Mouse (Mus musculus) megakaryocyte progenitor cell, adult 5-6 weeks (primary cell): Measurements from ENCODE around the gene Jaml. TPM values are rescaled to one million over a fixed set of nuclear protein-coding genes. Genes with fewer than 3 reads are reported as not detected.

Source experiments
- ATAC-seq: replicated peaks from 2 replicates; pipeline ENCODE4 v1.8.0; 2016; ENCODE audit warnings: mild to moderate bottlenecking, moderate TSS enrichment, inconsistent platforms; ENCODE audit not compliant: poor library complexity
- total RNA-seq, 2 experiments: library from RNA; stranded (forward) in 1 of 2; stranded (reverse) in 1 of 2; fragments of 157-497, 149-512 nt in 1 of 2; fragments of 200-1000 nt in 1 of 2; gene quantifications; 2 replicates each; pipeline versions ENCODE4 v1.2.3 to v1.2.4; 2015 to 2017

The Jaml gene
- total RNA-seq, 2 experiments from 2014 or later: 0.89 to 4.6 TPM

DNA sequence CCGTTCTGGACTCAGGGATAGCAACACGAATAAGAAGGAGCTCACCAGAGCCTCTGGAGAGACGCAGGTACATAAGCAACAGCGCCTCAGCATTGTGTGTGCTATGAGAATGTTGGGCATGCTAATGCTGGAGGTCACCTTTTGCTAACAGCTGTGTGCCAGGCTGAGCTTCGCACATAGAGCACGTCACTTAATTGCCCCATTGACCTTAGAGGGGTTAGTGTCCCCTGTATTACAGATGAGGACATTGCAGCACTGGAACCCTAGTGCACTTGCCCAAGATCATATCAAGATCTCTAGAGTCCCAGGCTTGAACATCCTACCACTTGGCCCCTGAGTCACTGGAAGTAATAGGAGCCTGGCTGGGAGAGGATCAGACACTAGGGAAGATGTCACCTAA is 41.6 kb downstream of the Jaml start:
- ATAC-seq: no peak

DNA sequence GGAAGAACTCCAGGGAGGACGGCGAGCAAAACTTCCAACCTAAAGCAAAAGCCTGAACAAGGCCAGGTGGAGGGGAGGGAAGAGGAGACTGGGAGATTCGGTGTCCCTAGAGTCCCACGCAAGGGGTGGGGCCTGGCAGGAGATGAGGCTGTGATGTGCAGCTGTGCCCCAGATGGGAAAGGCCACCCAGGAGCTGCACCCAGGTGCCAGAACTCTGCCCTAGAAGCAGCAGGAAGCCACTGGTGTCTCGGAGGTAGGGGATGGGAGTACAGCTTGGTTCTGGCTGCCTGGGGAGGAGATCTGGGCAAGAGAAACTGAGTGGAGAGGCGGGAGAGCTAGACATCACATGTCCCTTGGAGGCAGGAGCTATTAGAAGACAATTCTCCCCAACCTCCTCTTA is 42.0 kb downstream of the Jaml start:
- ATAC-seq: no peak

DNA sequence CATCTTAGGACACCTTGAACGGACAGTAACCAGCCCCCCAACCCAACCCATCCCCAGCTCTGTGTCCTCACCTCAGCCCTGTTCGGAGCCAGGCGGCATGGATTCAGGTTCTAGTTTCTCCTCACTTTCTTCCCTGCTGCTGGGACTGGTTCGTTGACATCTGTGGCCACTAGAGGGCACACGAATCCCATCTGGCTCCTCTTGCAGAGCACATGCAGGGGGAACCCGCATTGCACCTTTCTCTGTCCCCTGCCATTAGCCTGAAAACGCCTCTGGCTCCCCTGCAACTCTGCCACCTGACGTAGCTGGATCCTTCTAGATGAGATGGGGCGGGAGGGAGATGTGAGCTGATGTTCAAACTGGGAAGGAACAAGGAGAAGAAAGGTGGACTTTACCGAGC is 42.8 kb downstream of the Jaml start:
- ATAC-seq: peak; percentile 87

- ATAC-seq: peak; percentile 49
Observed at GRCm38 (mm10) chr9:45122209-45122761, 43.3 kb downstream of the Jaml start.

GRCm38 (mm10) chr9:45125211-45125610 is 46.2 kb downstream of the Jaml start:
- no peak for ATAC-seq

DNA sequence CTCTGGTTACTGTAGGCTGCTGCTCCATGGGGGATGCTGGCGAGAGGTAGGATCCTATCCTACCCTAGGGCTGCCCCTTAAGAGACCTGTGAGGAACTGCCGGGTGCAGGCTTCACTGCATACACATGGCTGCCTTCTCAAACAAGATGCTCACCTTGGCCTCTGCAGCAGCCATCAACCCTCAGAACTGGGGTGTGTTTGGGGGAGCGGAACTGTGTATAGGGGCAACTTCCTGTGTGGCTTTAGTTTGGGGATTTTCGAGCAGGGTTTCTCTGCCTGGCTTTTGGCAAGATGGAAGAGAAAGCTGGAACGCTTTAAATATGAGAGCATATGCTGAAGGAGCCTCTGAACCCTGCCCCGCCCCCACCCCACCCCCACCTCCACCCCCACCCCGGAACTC is 48.0 kb downstream of the Jaml start:
- ATAC-seq: no peak

GRCm38 (mm10) chr9:45130119-45130518 is 51.1 kb downstream of the Jaml start:
- ATAC-seq: no peak

DNA sequence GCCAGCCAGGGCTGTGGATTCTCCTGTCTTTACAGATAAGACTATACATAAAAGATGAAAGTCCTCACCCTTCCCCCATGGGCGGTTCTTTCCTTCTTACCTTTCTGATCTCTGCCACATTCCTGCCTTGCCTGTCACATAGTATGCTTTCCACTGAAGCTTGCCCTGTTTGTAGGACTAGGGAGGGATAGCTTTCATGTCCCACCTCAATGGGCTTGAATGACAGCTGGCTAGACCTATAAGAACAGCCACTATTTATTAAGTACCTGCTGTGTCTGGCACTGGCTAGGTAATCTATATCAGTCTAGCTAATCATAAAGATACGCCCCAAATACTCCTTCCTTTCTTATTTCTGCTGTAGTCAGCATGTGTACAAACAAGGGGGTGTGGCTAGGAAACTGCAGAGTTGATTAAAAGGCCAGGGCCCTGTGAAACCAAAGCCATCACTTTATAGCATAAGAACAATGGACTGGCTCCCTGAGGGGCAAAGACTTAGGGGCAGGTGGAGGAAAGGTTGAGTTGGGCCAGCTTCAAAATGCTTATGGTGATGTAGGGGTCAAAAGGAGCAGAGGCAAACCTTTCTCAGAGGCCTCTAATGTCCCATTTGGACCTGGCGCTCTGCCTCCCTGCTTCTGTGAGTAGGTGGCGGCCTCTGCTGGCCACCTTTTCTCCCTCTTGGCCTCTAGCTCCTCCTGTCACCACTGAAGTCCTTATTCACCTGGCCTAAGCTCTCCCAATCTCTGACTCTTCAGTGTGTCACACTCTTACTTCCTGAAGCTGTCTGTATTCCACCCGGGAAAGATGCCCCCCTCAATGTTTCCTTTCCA is 54.7 kb downstream of the Jaml start:
- peak; percentile 53; the same call in 1 of the 2 replicates for ATAC-seq

GRCm38 (mm10) chr9:45136442-45137169 is 57.6 kb downstream of the Jaml start:
- no peak for ATAC-seq

GRCm38 (mm10) chr9:45138191-45139032 is 59.4 kb downstream of the Jaml start, which contains the start of gene Scn4b:
Gene Scn4b, plus strand, starts transcription at chr9:45138395.
- no peak for ATAC-seq

- no peak for ATAC-seq
Observed at GRCm38 (mm10) chr9:45139082-45139481, 60.1 kb downstream of the Jaml start.

- ATAC-seq: no peak
Observed at GRCm38 (mm10) chr9:45140945-45141344, 62.0 kb downstream of the Jaml start.

DNA sequence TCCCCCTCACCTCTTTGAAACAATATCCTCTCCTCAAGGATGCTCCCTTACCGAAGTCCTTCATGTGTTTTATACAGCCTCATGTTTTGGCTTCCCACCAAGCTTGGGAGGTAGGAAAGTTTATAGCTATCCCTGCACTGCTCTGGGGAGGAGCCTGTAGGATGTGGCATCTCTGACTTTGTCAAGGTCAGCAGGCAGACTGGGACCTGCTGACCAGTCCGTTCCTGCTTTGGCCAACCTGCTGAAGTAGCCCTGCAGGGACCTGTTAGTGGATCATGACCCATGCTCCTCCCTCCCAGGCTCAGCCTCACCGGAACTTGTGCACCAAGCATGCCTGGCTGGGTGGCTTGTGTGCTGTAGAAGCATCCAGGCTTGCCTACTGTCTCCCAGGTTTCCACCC is 63.7 kb downstream of the Jaml start:
- no peak for ATAC-seq

DNA sequence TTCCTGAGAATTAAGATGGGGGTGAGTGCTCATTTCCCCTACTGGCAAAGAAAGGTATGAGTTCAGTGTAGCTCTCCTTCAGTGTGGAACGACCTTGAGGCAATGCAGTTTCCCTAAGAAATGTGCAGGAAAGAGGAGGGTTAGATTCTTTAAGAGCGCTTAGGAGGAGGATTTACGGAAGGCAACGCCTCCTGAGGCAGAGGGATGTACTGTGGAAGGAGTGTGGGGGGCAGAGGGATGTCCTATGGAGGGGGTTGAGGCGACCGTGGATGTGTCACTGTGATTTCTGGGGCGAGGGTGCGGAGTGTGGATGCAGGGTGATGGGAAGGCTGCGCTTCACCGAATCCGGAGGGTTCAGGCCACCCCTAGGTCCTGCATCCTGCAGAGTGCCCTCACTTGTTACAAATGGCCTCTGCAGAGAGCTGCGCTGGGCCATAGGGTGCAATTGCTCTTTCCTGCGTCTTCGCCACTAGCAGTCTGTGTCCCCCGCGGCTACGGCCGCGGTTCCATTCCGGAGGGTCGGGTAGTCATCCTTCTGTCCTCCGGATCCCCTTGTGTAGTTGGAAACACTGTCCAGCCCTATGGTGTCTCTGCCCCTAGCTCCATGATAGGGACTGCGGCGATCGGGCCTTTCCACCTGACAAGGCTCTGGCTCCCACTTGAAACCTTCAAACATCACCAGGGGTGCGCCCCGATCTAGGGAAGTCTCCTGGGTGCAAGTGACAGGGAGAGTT is 66.7 kb downstream of the Jaml start:
- ATAC-seq: no peak

DNA sequence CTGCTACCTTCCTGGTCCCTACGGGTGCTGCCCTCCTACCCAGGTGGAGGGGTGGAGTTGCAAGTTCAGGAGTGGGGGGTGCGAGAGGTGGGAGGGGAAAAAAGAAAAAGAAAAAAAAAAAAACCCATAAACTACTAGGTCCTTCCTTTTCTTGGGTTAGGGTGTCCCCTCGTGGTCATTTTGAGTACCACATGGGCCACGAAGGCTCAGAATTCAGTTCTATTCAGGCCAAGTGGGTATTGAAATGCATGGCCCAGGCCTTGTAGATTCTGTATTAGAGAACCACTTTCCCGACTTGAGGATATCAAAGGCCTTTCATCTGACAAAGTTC is 67.2 kb downstream of the Jaml start:
- ATAC-seq: peak; percentile 65

DNA sequence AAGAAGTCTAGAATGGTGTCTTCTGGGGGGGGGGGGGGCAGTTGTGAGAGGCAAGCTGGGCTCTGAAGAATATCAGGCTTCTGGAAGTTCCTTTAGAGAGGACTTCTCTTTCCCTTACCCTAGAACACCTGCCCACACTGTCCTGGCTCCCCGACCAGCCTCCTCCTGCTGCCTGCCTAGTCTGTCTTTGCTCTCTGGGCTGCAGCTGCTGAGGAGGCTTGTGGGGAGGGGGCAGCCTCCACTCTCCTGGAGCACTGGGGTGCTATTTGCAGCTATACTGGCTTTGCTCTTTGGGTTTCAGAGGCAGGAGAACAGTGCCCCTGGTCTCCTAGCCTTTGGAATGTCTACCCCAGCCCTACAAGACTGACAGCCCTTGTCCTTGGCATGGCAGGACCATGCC is 72.0 kb downstream of the Jaml start:
- no peak for ATAC-seq

- no peak for ATAC-seq
Observed at GRCm38 (mm10) chr9:45153361-45153760, 74.4 kb downstream of the Jaml start.
